Mouse (Mus musculus): ENCODE measurements around the gene Prr36.

DNA sequence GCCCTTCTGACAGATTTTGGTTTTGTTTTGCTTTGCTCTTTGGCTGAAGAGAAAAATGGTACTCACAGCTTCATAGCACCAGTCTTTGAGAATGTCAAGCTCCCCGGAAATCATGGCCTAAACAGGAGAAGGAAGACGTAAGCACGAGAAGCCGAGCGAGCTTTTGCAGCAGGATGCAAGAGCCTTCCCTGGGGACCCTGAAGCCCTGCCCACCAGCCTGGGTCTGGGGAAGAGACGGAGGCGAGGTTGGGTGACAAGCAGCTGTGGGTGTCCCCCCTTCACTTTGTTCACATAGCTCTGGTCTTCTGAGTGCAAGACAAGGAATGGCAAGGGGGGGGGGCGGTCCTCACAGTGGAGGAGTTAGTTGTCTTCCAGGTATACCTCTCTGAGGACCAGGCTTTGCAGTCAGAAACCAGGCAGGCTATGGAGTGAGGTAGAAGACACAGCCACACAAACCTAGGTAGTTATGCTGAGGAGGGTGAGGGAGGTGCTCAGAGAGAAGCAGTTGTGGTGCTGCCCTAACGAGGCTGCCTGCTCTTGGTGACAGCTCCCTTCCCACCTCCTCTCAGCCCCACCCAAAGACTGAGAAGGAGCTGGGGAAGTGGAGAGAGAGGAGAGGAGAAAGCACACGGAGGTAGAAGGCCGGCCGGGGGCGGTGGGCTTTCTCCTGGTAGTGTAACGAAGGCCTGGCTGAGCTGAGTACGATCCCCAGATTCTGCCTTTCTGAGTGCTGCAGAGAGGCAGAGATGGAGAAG is 48.1 kb upstream of the Prr36 start:
- TF ChIP-seq TAL1 (IDR thresholded peaks at IDR 0.05; ENCODE audit: low read length), result no peak
- TF ChIP-seq GATA1 (IDR thresholded peaks at IDR 0.05; ENCODE audit: low read length), result no peak
